Mouse (Mus musculus) forebrain, embryonic 11.5 days (tissue): ENCODE data around the gene Zmat5. TPM values are rescaled to one million over a fixed set of nuclear protein-coding genes. Genes with fewer than 3 reads are reported as not detected.
"Not testable (repeated sequence)": the region's sequence is repeated elsewhere in the genome, so short reads cannot be mapped to it uniquely, and the experiment has no call there.

Experiments
- ATAC-seq: fragments of 200-750 bp; cut with Nextera tagmentation; replicated peaks from 2 replicates; pipeline ENCODE4 v1.8.0; 2017; ENCODE audit warnings: moderate TSS enrichment; ENCODE audit not compliant: low FRiP score
- DNase-seq: peaks from one replicate; pipeline ENCODE4 v3.0.0-alpha.2; 2017; ENCODE audit warnings: low spot score
- H3K27ac ChIP-seq: fragments of 300-500 bp; sonication (generic); 2 replicates; pipeline ENCODE4 v1.5.1; 2014; ENCODE audit warnings: low read depth, low read length
- H3K27me3 ChIP-seq: fragments of 300-500 bp; sonication (generic); 2 replicates; pipeline ENCODE4 v1.6.1; 2014; ENCODE audit warnings: mild to moderate bottlenecking, low read length, mixed read lengths; ENCODE audit not compliant: control insufficient read depth, insufficient read depth
- H3K36me3 ChIP-seq: fragments of 300-500 bp; sonication (generic); 2 replicates; pipeline ENCODE4 v1.6.1; 2014; ENCODE audit warnings: mild to moderate bottlenecking, low read length, moderate library complexity, mixed read lengths; ENCODE audit not compliant: control insufficient read depth, insufficient read depth
- H3K4me1 ChIP-seq: fragments of 300-500 bp; sonication (generic); replicated peaks from 2 replicates; pipeline ENCODE4 v1.6.1; 2014; ENCODE audit warnings: low read length, mixed read lengths; ENCODE audit not compliant: control insufficient read depth, insufficient read depth
- H3K4me2 ChIP-seq: fragments of 300-500 bp; sonication (generic); 2 replicates; pipeline ENCODE4 v1.6.1; 2014; ENCODE audit warnings: low read depth, mild to moderate bottlenecking, low read length, moderate library complexity, mixed read lengths; ENCODE audit not compliant: severe bottlenecking
- H3K4me3 ChIP-seq: fragments of 300-500 bp; sonication (generic); 2 replicates; pipeline ENCODE4 v1.5.1; 2014; ENCODE audit warnings: low read depth, low read length
- H3K9ac ChIP-seq: fragments of 300-500 bp; sonication (generic); 2 replicates; pipeline ENCODE4 v1.6.1; 2014; ENCODE audit warnings: low read length
- H3K9me3 ChIP-seq: fragments of 300-500 bp; sonication (generic); 2 replicates; pipeline ENCODE4 v1.6.1; 2016; ENCODE audit warnings: low read length, mixed read lengths; ENCODE audit not compliant: control insufficient read depth
- WGBS: fragments of 180-500 bp; shearing (Covaris S2); extraction: QIAGEN DNeasy Blood & Tissue Kit; methylation state at CpG from one replicate; pipeline ENCODE4 v1.1.7; 2014; 5-methylcytosine and 5-hydroxymethylcytosine counted together
- polyA plus RNA-seq: library from polyadenylated mRNA; unstranded; fragments of >200 nt; fragmentation: Nextera tagmentation; extraction: Ambion mirVana; gene quantifications from 2 replicates; pipeline ENCODE4 v1.2.1, GENCODE M21; 2014

The Zmat5 gene
- polyA plus RNA-seq, 1 experiment from 2014 or later, result 70.9 TPM

GRCm38 (mm10) chr11:4697043-4697983 is 7.2 kb upstream of the Zmat5 start:
- WGBS, result 63% methylated on average over 7 of the region's 7 CpGs
- no peaks in the 10 kb centered on the region for H3K4me1 ChIP-seq
- no peak for DNase-seq

GRCm38 (mm10) chr11:4700726-4701125 is 3.8 kb upstream of the Zmat5 start:
- H3K4me2 ChIP-seq, result no peak overlapping the region
- ATAC-seq, result no peak
- H3K27me3 ChIP-seq, result no peaks in the 10 kb centered on the region
- H3K9me3 ChIP-seq, result no peaks in the 10 kb centered on the region
- peaks cover 3% of the 10 kb centered on the region; the same call in 1 of the 2 replicates for H3K4me1 ChIP-seq
- H3K9ac ChIP-seq, result no peak overlapping the region
- no peak overlapping the region for H3K27ac ChIP-seq
- 87% methylated on average over 8 of the region's 8 CpGs for WGBS
- no peak for DNase-seq
- no peaks in the 10 kb centered on the region; the same call in 1 of the 2 replicates for H3K36me3 ChIP-seq
- H3K4me3 ChIP-seq, result no peak overlapping the region

More at GRCm38 (mm10) chr11:4697043-4697983, 7.2 kb upstream of the Zmat5 start:
- Histone ChIP-seq H3K27ac (no peak overlapping the region), H3K36me3 (no peaks in the 10 kb centered on the region; the same call in 1 of the 2 replicates), H3K4me3 (no peak overlapping the region), H3K9me3 (no peaks in the 10 kb centered on the region), H3K27me3 (no peaks in the 10 kb centered on the region), H3K9ac (no peak overlapping the region), H3K4me2 (no peak overlapping the region)
- no peak for ATAC-seq

- H3K27ac ChIP-seq, result no peak overlapping the region
- peak overlapping the region; percentile 65 for H3K4me2 ChIP-seq
Measured at GRCm38 (mm10) chr11:4703688-4704071, 798 bp upstream of the Zmat5 start.

GRCm38 (mm10) chr11:4705178-4705577 is 700 bp downstream of the Zmat5 start:
- Histone ChIP-seq H3K4me3 (peak overlapping the region; percentile 72), H3K9me3 (no peaks in the 10 kb centered on the region), H3K9ac (peak overlapping the region; percentile 65), H3K4me2 (peak overlapping the region; percentile 93), H3K4me1 (peaks cover 3% of the 10 kb centered on the region; the same call in 1 of the 2 replicates), H3K27ac (no peak overlapping the region), H3K36me3 (no peaks in the 10 kb centered on the region; the same call in 1 of the 2 replicates), H3K27me3 (no peaks in the 10 kb centered on the region)
- DNase-seq, result no peak
- 11% methylated on average over 4 of the region's 4 CpGs for WGBS
- ATAC-seq, result no peak

More at GRCm38 (mm10) chr11:4703688-4704071, 798 bp upstream of the Zmat5 start:
- H3K36me3 ChIP-seq, result no peaks in the 10 kb centered on the region; the same call in 1 of the 2 replicates
- ATAC-seq (no peak; the same call in 1 of the 2 replicates), DNase-seq (no peak)
- H3K4me3 ChIP-seq, result peak overlapping the region; percentile 72
- peaks cover 3% of the 10 kb centered on the region; the same call in 1 of the 2 replicates for H3K4me1 ChIP-seq
- no peaks in the 10 kb centered on the region for H3K27me3 ChIP-seq
- WGBS, result 5% methylated on average over 12 of the region's 12 CpGs
- H3K9me3 ChIP-seq, result no peaks in the 10 kb centered on the region
- peak overlapping the region; percentile 86 for H3K9ac ChIP-seq

- not testable (repeated sequence) for H3K36me3 ChIP-seq, H3K4me2 ChIP-seq, H3K4me3 ChIP-seq, H3K9ac ChIP-seq, H3K27me3 ChIP-seq, ATAC-seq, H3K4me1 ChIP-seq, H3K9me3 ChIP-seq, DNase-seq, H3K27ac ChIP-seq
- 90% methylated on average over 4 of the region's 4 CpGs for whole genome bisulfite sequencing
Measured at GRCm38 (mm10) chr11:4710188-4710587, 5.7 kb downstream of the Zmat5 start.

- Histone ChIP-seq H3K4me3 (no peak overlapping the region), H3K9ac (no peak overlapping the region), H3K27ac (no peak overlapping the region), H3K36me3 (no peaks in the 10 kb centered on the region), H3K4me2 (no peak overlapping the region), H3K9me3 (no peaks in the 10 kb centered on the region), H3K27me3 (no peaks in the 10 kb centered on the region), H3K4me1 (no peaks in the 10 kb centered on the region)
- ATAC-seq (no peak), DNase-seq (no peak)
Measured at GRCm38 (mm10) chr11:4712822-4713221, 8.3 kb downstream of the Zmat5 start.

- 94% methylated on average over 4 of the region's 4 CpGs for WGBS
- DNase-seq, result no peak
- H3K9me3 ChIP-seq, result no peaks in the 10 kb centered on the region
Measured at GRCm38 (mm10) chr11:4714727-4715126, 10.2 kb downstream of the Zmat5 start.

GRCm38 (mm10) chr11:4715596-4715995 is 11.1 kb downstream of the Zmat5 start:
- no peak overlapping the region for H3K27ac ChIP-seq
- WGBS, result 85% methylated on average over 4 of the region's 4 CpGs
- H3K9ac ChIP-seq, result no peak overlapping the region
- no peak overlapping the region for H3K4me3 ChIP-seq
- H3K4me1 ChIP-seq, result no peaks in the 10 kb centered on the region
- no peaks in the 10 kb centered on the region for H3K36me3 ChIP-seq
- DNase-seq (no peak), ATAC-seq (no peak)
- no peaks in the 10 kb centered on the region for H3K9me3 ChIP-seq
- no peaks in the 10 kb centered on the region for H3K27me3 ChIP-seq
- H3K4me2 ChIP-seq, result no peak overlapping the region

More at GRCm38 (mm10) chr11:4714727-4715126, 10.2 kb downstream of the Zmat5 start:
- Histone ChIP-seq H3K27ac (no peak overlapping the region), H3K4me1 (no peaks in the 10 kb centered on the region), H3K27me3 (no peaks in the 10 kb centered on the region), H3K4me2 (no peak overlapping the region), H3K9ac (no peak overlapping the region), H3K36me3 (no peaks in the 10 kb centered on the region), H3K4me3 (no peak overlapping the region)
- ATAC-seq, result no peak
